Mouse (Mus musculus) stomach, postnatal 0 days (tissue): Measurements from ENCODE around the gene Plekhg6. TPM values are rescaled to one million over a fixed set of nuclear protein-coding genes. Genes with fewer than 3 reads are reported as not detected.

Experiments used
- ATAC-seq: fragments of 200-750 bp; cut with Nextera tagmentation; 2 replicates; pipeline ENCODE4 v1.8.0; 2017; ENCODE audit not compliant: low FRiP score, low TSS enrichment
- DNase-seq: peaks from one replicate; pipeline ENCODE4 v3.0.0-alpha.2; 2016; ENCODE audit warnings: low spot score
- H3K27ac ChIP-seq: fragments of 300-500 bp; sonication (generic); replicated peaks from 2 replicates; pipeline ENCODE4 v1.5.1; 2014; ENCODE audit warnings: mild to moderate bottlenecking, control low read depth
- H3K27me3 ChIP-seq: fragments of 300-500 bp; sonication (generic); 2 replicates; pipeline ENCODE4 v1.6.1; 2014; ENCODE audit warnings: low read length; ENCODE audit not compliant: control insufficient read depth, insufficient read depth
- H3K36me3 ChIP-seq: fragments of 300-500 bp; sonication (generic); 2 replicates; pipeline ENCODE4 v1.6.1; 2014; ENCODE audit warnings: low read length, mixed read lengths; ENCODE audit not compliant: control insufficient read depth, insufficient read depth
- H3K4me1 ChIP-seq: fragments of 300-500 bp; sonication (generic); replicated peaks from 2 replicates; pipeline ENCODE4 v1.6.1; 2014; ENCODE audit warnings: antibody characterized with exemption; ENCODE audit not compliant: control insufficient read depth, insufficient read depth
- H3K4me2 ChIP-seq: fragments of 300-500 bp; sonication (generic); replicated peaks from 2 replicates; pipeline ENCODE4 v1.6.1; 2014; ENCODE audit warnings: low read depth, mild to moderate bottlenecking, control low read depth, moderate library complexity
- H3K4me3 ChIP-seq: fragments of 300-500 bp; sonication (generic); 2 replicates; pipeline ENCODE4 v1.5.1; 2014; ENCODE audit warnings: low read depth, low read length, control low read depth
- H3K9ac ChIP-seq: fragments of 300-500 bp; sonication (generic); 2 replicates; pipeline ENCODE4 v1.6.1; 2014; ENCODE audit warnings: mild to moderate bottlenecking, low read length, control low read depth, mixed read lengths
- H3K9me3 ChIP-seq: fragments of 300-500 bp; sonication (generic); 2 replicates; pipeline ENCODE4 v1.6.1; 2016; ENCODE audit warnings: low read length; ENCODE audit not compliant: control insufficient read depth
- CTCF ChIP-seq: IDR thresholded peaks from 2 replicates; pipeline ENCODE4 v1.5.1; 2016; ENCODE audit warnings: antibody characterized with exemption, low read depth, mild to moderate bottlenecking, moderate library complexity
- EP300 ChIP-seq: optimal IDR thresholded peaks from 2 replicates; pipeline ENCODE3; 2016; ENCODE audit warnings: antibody characterized with exemption
- WGBS: fragments of 180-500 bp; shearing (Covaris S2); extraction: QIAGEN DNeasy Blood & Tissue Kit; methylation state at CpG from one replicate; pipeline ENCODE4 v1.1.7; 2014; 5-methylcytosine and 5-hydroxymethylcytosine counted together
- polyA plus RNA-seq: library from polyadenylated mRNA; unstranded; fragments of >200 nt; fragmentation: Nextera tagmentation; extraction: Ambion mirVana; gene quantifications from 2 replicates; pipeline ENCODE4 v1.2.1, GENCODE M21; 2015

The Plekhg6 gene
- polyA plus RNA-seq, 1 experiment from 2014 or later = 6.3 TPM

- 0 out of 2 replicates have a peak overlapping the region, but pooled peaks have one; percentile 22 for H3K4me3 ChIP-seq
- no peaks in the 10 kb centered on the region for H3K36me3 ChIP-seq
- DNase-seq (peak; percentile 49), ATAC-seq (peak; percentile 25; the same call in 1 of the 2 replicates)
- H3K4me1 ChIP-seq = 0 out of 2 replicates have a peak, but pooled peaks cover 2% of the 10 kb centered on the region
- H3K9ac ChIP-seq = 0 out of 2 replicates have a peak overlapping the region, but pooled peaks have one; percentile 13
- peak overlapping the region; percentile 45 for H3K4me2 ChIP-seq
- WGBS = 49% methylated on average over 13 of the region's 13 CpGs
- peak overlapping the region; percentile 65; the same call in 1 of the 2 replicates for H3K27ac ChIP-seq
- H3K27me3 ChIP-seq = no peaks in the 10 kb centered on the region
- H3K9me3 ChIP-seq = no peaks in the 10 kb centered on the region
- no peak for TF ChIP-seq EP300
- TF ChIP-seq CTCF = no peak
Measured at GRCm38 (mm10) chr6:125322794-125323193, 57.8 kb downstream of the Plekhg6 start.

DNA sequence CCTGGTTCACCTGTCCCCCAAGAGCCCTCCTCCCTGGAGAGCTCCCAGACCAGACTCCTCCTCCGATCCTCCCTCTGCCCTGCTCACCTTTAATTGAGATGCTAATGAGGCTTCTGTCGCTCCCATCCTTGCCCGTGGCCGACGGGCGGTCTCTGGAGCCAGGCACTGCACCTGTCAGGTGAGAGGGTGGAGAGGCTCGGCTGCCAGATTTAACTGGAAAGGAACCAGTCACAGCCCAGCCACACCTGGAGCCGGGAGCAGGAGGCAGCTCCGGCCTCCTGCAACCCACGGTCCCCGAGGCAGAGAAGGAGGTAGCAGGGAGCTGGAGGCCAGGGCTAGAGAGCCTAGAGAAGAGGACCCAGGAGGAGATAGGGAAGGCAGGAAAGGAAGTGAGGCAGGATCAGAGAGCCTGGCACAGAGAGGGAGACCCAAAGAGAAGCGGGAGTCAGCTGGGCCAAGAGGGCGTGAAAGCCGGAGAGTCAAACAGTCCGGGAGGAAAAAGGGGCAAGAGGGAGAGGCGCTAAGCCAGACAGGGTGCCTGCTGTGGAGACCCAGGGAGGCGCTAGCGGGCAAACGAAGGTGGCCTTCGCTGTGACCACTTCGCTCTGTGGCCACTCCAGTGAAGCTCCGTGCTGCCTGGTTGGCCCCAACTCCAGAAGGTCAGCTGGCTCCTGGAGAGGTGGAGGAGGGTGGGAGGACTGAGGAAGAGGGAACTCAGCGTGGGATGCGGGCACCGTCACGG, 59.3 kb downstream of the Plekhg6 start:
- H3K4me2 ChIP-seq = peak overlapping the region; percentile 45
- no peaks in the 10 kb centered on the region for H3K27me3 ChIP-seq
- peak overlapping the region; percentile 38 for H3K9ac ChIP-seq
- H3K4me3 ChIP-seq = peak overlapping the region; percentile 22
- ATAC-seq (peak; percentile 63), DNase-seq (peak; percentile 71)
- no peaks in the 10 kb centered on the region for H3K9me3 ChIP-seq
- TF ChIP-seq EP300 = no peak
- no peak for TF ChIP-seq CTCF
- peak overlapping the region; percentile 82 for H3K27ac ChIP-seq
- no peaks in the 10 kb centered on the region for H3K36me3 ChIP-seq
- 0 out of 2 replicates have a peak, but pooled peaks cover 2% of the 10 kb centered on the region for H3K4me1 ChIP-seq
- 17% methylated on average over 26 of the region's 26 CpGs for WGBS

DNA sequence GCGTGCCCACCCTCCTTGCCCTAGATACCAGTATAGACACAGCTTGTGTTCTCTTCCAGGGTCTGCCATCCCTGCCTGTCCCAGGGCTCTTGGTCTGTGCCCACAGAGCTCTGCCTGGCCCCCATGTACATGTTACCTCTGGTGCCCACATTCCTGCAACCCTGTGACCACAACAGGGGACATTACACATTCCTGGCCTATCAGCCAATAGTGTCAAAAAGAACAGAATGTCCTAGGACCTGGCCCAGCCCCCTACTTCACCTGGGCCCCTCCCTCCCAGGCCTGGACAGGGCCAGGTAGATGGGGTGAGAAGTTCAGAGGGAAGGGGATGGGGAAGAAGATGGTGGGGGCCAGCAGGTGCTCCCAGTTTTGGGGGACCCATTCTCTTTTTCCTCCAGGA, 60.3 kb downstream of the Plekhg6 start, which contains the start of gene Scnn1a:
Gene Scnn1a (plus strand): TSS at position 337 of the 400 bp plus-strand sequence.
- DNase-seq (peak; percentile 45), ATAC-seq (peak; percentile 25; the same call in 1 of the 2 replicates)
- TF ChIP-seq CTCF = no peak
- no peak for TF ChIP-seq EP300
- WGBS = 88% methylated on average over 1 of the region's 1 CpGs
- H3K4me2 ChIP-seq = peak within 1 kb of the TSS; percentile 45
- peak within 1 kb of the TSS; percentile 38 for H3K9ac ChIP-seq
- H3K27me3 ChIP-seq = no peaks in the 10 kb centered on the region
- peak within 1 kb of the TSS; percentile 82 for H3K27ac ChIP-seq
- H3K4me1 ChIP-seq = 0 out of 2 replicates have a peak, but pooled peaks cover 2% of the 10 kb centered on the region
- H3K9me3 ChIP-seq = no peaks in the 10 kb centered on the region
- H3K4me3 ChIP-seq = peak within 1 kb of the TSS; percentile 22
- H3K36me3 ChIP-seq = no peaks in the 10 kb centered on the region

- no peak overlapping the region for H3K4me3 ChIP-seq
- no peak overlapping the region for H3K9ac ChIP-seq
- ATAC-seq = no peak
- peak overlapping the region; percentile 71 for H3K27ac ChIP-seq
- H3K4me1 ChIP-seq = 0 out of 2 replicates have a peak, but pooled peaks cover 2% of the 10 kb centered on the region
- no peaks in the 10 kb centered on the region for H3K36me3 ChIP-seq
- H3K4me2 ChIP-seq = no peak overlapping the region
- TF ChIP-seq EP300 = no peak
- TF ChIP-seq CTCF = peak; percentile 9; the same call in 1 of the 2 replicates
- no peaks in the 10 kb centered on the region for H3K27me3 ChIP-seq
- H3K9me3 ChIP-seq = no peaks in the 10 kb centered on the region
- DNase-seq = no peak
Measured at GRCm38 (mm10) chr6:125319919-125320296, 60.7 kb downstream of the Plekhg6 start.

GRCm38 (mm10) chr6:125318981-125319918, 61.3 kb downstream of the Plekhg6 start:
- Histone ChIP-seq H3K27me3 (no peaks in the 10 kb centered on the region), H3K36me3 (no peaks in the 10 kb centered on the region), H3K4me2 (no peak overlapping the region), H3K27ac (peak overlapping the region; percentile 71), H3K4me3 (no peak overlapping the region), H3K9me3 (no peaks in the 10 kb centered on the region), H3K4me1 (peaks cover 5% of the 10 kb centered on the region), H3K9ac (no peak overlapping the region)
- DNase-seq (peak; percentile 30), ATAC-seq (peak; percentile 16; the same call in 1 of the 2 replicates)
- 45% methylated on average over 15 of the region's 15 CpGs for WGBS
- TF ChIP-seq CTCF (no peak), EP300 (no peak)
